ENCODE assay signal across 7 mouse cellular contexts in genomic region chr2:36214023-36214422, GRCm38 (mm10). TPM values are rescaled to one million over a fixed set of nuclear protein-coding genes. Genes with fewer than 3 reads are reported as not detected.
DNase-seq lines count a peak whose midpoint lies in the region; ATAC-seq lines count a peak whose summit lies in the region.

No protein-coding gene starts in this region.

- no peak overlapping the region for H3K27ac ChIP-seq in intestine, embryonic 16.5 days (ENCODE audit: low read length)
- H3K27ac ChIP-seq in midbrain, embryonic 11.5 days (ENCODE audit: low read depth, low read length) = no peak overlapping the region

- peaks cover 24% of the 10 kb centered on the region for H3K4me1 ChIP-seq in intestine, embryonic 16.5 days (ENCODE audit: control insufficient read depth, insufficient read depth, low read length)
- no peaks in the 10 kb centered on the region for H3K4me1 ChIP-seq in midbrain, embryonic 11.5 days (ENCODE audit: control insufficient read depth, insufficient read depth, low read length)

- DNase-seq in adrenal gland, adult 8-10 months = peak; percentile 70
- peak; percentile 87 for DNase-seq in embryo, embryonic 11.5 days (ENCODE audit: low read depth, low spot score)
- peak; percentile 76 to 81 for DNase-seq in gastrocnemius, postnatal 4 days (ENCODE audit: low spot score in 2 of 2)
- peak; percentile 85 to 91 for DNase-seq in left cerebral cortex, postnatal 25 days (ENCODE audit: low spot score in 2 of 2)
- peak; percentile 97 for DNase-seq in midbrain, embryonic 11.5 days (ENCODE audit: low spot score, missing footprints)
- DNase-seq in right cerebral cortex, postnatal 4 days = peak; percentile 91

- H3K4me3 ChIP-seq in intestine, embryonic 16.5 days (ENCODE audit: low read length) = no peak overlapping the region
- no peak overlapping the region for H3K4me3 ChIP-seq in midbrain, embryonic 11.5 days (ENCODE audit: low read depth, low read length)

- 3% methylated on average over 8 of the region's 8 CpGs for WGBS in intestine, embryonic 16.5 days
- WGBS in midbrain, embryonic 11.5 days = 11% methylated on average over 8 of the region's 8 CpGs

- H3K9me3 ChIP-seq in intestine, embryonic 16.5 days (ENCODE audit: control insufficient read depth, low read length) = no peaks in the 10 kb centered on the region
- no peaks in the 10 kb centered on the region for H3K9me3 ChIP-seq in midbrain, embryonic 11.5 days (ENCODE audit: control insufficient read depth, low read length)

- peak; percentile 79 for ATAC-seq in intestine, embryonic 16.5 days
- ATAC-seq in midbrain, embryonic 11.5 days (ENCODE audit: low FRiP score) = peak; percentile 82

- H3K27me3 ChIP-seq in intestine, embryonic 16.5 days (replicated peaks; ENCODE audit: control insufficient read depth, insufficient read depth, low read length) = peaks cover 18% of the 10 kb centered on the region
- peaks cover 24% of the 10 kb centered on the region for H3K27me3 ChIP-seq in midbrain, embryonic 11.5 days (ENCODE audit: control insufficient read depth, insufficient read depth, low read length)

- no peak overlapping the region for H3K9ac ChIP-seq in intestine, embryonic 16.5 days (ENCODE audit: low read depth, low read length)
- no peak overlapping the region for H3K9ac ChIP-seq in midbrain, embryonic 11.5 days (ENCODE audit: low read length)

- no peaks in the 10 kb centered on the region for H3K36me3 ChIP-seq in intestine, embryonic 16.5 days (ENCODE audit: control insufficient read depth, insufficient read depth, low read length)
- no peaks in the 10 kb centered on the region for H3K36me3 ChIP-seq in midbrain, embryonic 11.5 days (ENCODE audit: control insufficient read depth, insufficient read depth, low read length)

- intact Hi-C loops in left cerebral cortex, postnatal 25 days (cut with DNase I) = loop anchor here (1.0 to 10.0 kb wide), 5 partner anchors 65 to 1121 kb away; partner anchors contain the start of genes Mrrf and Rbm18

- peak overlapping the region; percentile 38; the same call in 1 of the 2 replicates for H3K4me2 ChIP-seq in intestine, embryonic 16.5 days (ENCODE audit: low read depth, low read length)
- no peak overlapping the region for H3K4me2 ChIP-seq in midbrain, embryonic 11.5 days

RNA-seq across cellular contexts. Expression of gene Ptgs1, which starts 16.2 kb away (rescaled TPM):
- 10 to 100 TPM; 13.6 to 28.0 (median 17.8) TPM for total RNA-seq in adrenal gland, adult 8-10 months (2022)
- total RNA-seq in gastrocnemius, postnatal 4 days (2021) = 1 to 10 TPM; 5.7 to 6.7 TPM
- polyA plus RNA-seq in intestine, embryonic 16.5 days (2015; fragmentation: Nextera tagmentation; extraction: Ambion mirVana) = 29.1 and 29.8 TPM in 2 replicates
- 10 to 100 TPM; 15.5 to 19.8 TPM for total RNA-seq in left cerebral cortex, postnatal 25 days (2021)
- polyA plus RNA-seq in midbrain, embryonic 11.5 days (2014; fragmentation: Nextera tagmentation; extraction: Ambion mirVana) = 3.0 and 4.2 TPM in 2 replicates
